Mouse (Mus musculus) E14TG2a.4 (cell line): ENCODE measurements at regions not wholly inside any gene's neighbourhood (a gene's known extent, or its start where the extent isn't known, plus 50 kb on each side); places are given as distances from the start of the nearest gene placed in this dataset.
"Not testable (repeated sequence)": the region's sequence is repeated elsewhere in the genome, so short reads cannot be mapped to it uniquely, and the experiment has no call there.

Experiments
- H3K27me3 ChIP-seq: 2 replicates; pipeline ENCODE4 v1.6.1; 2014; ENCODE audit warnings: low read length, control low read depth; ENCODE audit not compliant: insufficient read depth
- H3K36me3 ChIP-seq: 2 replicates; pipeline ENCODE4 v1.6.1; 2014; ENCODE audit warnings: low read length, control low read depth; ENCODE audit not compliant: insufficient read depth
- H3K4me1 ChIP-seq: replicated peaks from 2 replicates; pipeline ENCODE4 v1.6.1; 2014; ENCODE audit warnings: low read depth, low read length, control low read depth
- H3K4me3 ChIP-seq: replicated peaks from 2 replicates; pipeline ENCODE4 v1.5.1; 2014; ENCODE audit warnings: mild to moderate bottlenecking, low read length
- H3K9me3 ChIP-seq: 2 replicates; pipeline ENCODE4 v1.6.1; 2014; ENCODE audit warnings: low read length, control low read depth
- CTCF ChIP-seq: conservative IDR thresholded peaks from 2 replicates; pipeline ENCODE4 v1.5.1; 2014; ENCODE audit warnings: low read length
- NANOG ChIP-seq: IDR thresholded peaks from 2 replicates; pipeline ENCODE4 v1.6.1; 2014; ENCODE audit warnings: borderline replicate concordance, low read length, mixed read lengths
- POU5F1 ChIP-seq: IDR thresholded peaks from 2 replicates; pipeline ENCODE4 v1.6.1; 2014; ENCODE audit warnings: low read length, borderline replicate concordance

DNA sequence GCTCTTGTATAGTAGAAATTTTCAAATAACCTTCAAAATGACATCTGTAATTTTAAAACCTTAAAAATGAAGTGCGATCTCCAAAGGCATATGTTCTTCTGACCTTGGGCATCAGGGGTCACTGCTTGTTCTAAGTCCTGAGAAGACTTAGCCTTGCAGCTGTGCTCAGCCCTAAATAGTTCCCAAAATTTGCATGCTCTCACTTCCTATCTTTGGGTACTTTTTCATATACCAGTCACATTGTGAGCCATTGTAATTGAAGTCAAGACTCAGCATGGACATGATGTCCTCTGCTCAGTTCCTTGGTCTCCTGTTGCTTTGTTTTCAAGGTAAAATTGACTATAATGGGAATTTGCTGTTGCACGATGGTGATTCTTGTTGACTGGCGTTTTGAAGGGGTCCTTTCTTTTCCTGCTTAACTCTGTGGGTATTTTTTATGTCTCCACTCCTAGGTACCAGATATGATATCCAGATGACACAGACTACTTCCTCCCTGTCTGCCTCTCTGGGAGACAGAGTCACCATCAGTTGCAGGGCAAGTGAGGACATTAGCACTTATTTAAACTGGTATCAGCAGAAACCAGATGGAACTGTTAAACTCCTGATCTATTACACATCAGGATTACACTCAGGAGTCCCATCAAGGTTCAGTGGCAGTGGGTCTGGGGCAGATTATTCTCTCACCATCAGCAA, 1144.6 kb upstream of the Tacstd2 start:
- H3K4me3 ChIP-seq, result no peak overlapping the region
- no peaks in the 10 kb centered on the region for H3K9me3 ChIP-seq
- no peak for TF ChIP-seq CTCF
- TF ChIP-seq POU5F1, result no peak
- no peak for TF ChIP-seq NANOG
- H3K27me3 ChIP-seq, result no peaks in the 10 kb centered on the region
- no peaks in the 10 kb centered on the region for H3K36me3 ChIP-seq
- no peaks in the 10 kb centered on the region for H3K4me1 ChIP-seq

DNA sequence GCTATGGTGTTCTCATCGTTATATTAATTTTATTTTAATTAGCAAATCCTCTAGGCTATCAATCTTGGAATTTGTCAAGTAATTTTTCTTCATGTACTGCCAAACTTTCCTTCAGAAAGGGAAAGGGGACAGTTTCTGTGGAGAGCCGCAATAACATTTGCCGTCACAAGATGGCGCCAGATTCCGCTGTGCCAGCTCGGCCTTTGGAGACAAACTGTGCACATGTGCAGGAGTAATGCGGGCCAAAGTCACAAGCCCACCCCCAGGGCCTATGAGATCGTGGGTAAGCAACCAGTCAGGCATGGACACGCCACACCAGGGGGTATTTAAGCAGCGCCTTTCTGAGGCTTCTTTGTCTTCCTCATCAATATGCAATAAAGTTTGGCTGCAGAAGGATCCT, 1132.8 kb upstream of the Tacstd2 start:
- peak; percentile 71 for TF ChIP-seq CTCF

DNA sequence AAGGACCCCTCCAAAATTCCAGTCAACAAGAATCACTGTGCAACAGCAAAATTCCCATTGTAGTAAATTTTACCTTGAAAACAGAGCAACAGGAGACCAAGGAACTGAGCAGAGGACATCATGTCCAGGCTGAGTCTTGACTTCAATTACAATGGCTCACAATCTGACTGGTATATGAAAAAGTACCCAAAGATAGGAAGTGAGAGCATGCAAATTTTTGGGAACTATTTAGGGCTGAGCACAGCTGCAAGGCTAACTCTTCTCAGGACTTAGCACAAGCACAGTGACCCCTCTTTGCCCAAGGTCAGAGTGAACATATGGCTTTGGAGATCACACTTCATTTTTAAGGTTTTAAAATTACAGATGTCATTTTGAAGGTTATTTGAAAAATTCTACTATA, 1096.7 kb upstream of the Tacstd2 start:
- H3K4me1 ChIP-seq, H3K9me3 ChIP-seq, H3K27me3 ChIP-seq, H3K4me3 ChIP-seq, H3K36me3 ChIP-seq: not testable (repeated sequence)

More for the DNA sequence above, 1132.8 kb upstream of the Tacstd2 start:
- peaks cover 27% of the 10 kb centered on the region for H3K9me3 ChIP-seq
- not testable (repeated sequence) for H3K4me1 ChIP-seq, H3K27me3 ChIP-seq, H3K36me3 ChIP-seq, H3K4me3 ChIP-seq

DNA sequence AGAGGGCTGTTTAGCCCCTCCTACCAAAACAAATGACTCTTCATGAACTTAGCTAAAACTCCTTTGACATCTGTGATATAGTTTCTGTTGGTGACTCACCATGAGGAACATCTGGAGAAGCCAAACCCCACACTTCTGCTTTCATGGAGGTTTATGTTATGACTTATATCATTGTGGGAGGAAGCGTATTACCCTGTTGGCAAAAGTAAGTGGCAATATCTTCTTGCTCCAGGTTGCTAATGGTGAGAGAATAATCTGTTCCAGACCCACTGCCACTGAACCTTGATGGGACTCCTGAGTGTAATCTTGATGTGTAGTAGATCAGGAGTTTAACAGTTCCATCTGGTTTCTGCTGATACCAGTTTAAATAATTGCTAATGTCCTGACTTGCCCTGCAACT, 1096.2 kb upstream of the Tacstd2 start:
- Histone ChIP-seq H3K4me1 (no peaks in the 10 kb centered on the region), H3K27me3 (no peaks in the 10 kb centered on the region), H3K36me3 (no peaks in the 10 kb centered on the region), H3K9me3 (no peaks in the 10 kb centered on the region), H3K4me3 (no peak overlapping the region)
- no peak for TF ChIP-seq CTCF
- TF ChIP-seq NANOG, result no peak
- TF ChIP-seq POU5F1, result no peak

DNA sequence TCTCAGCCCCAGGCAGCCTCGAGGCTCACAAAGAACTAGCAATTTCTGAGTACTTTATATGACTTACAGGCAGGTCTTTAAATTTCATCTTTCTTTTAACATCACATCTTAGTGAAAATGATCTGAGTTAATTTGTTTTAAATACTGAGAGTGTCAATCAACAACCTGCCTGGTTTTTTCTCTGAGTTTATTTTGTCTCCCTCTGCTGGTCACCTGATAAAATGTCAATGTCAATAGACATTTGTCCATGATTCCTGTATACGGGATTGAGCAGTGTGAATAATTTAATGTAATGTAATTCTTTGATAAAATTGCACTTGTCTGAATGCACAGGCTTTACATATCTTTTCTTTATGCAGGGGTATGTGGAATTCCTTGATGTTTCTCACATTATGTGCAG, 1070.4 kb upstream of the Tacstd2 start:
- H3K4me1 ChIP-seq, result no peaks in the 10 kb centered on the region
- no peak overlapping the region for H3K4me3 ChIP-seq
- H3K9me3 ChIP-seq, result peaks cover 30% of the 10 kb centered on the region
- H3K36me3 ChIP-seq, result no peaks in the 10 kb centered on the region
- no peaks in the 10 kb centered on the region for H3K27me3 ChIP-seq
- TF ChIP-seq CTCF, result peak; percentile 19
- no peak for TF ChIP-seq NANOG
